Mouse (Mus musculus) liver, postnatal 0 days (tissue): ENCODE results near the gene Gabrd. TPM values are rescaled to one million over a fixed set of nuclear protein-coding genes. Genes with fewer than 3 reads are reported as not detected.
A peak's percentile ranks its signal among the peaks of the same experiment; 100 is the strongest.

Experiments
- ATAC-seq: fragments of 200-750 bp; cut with Nextera tagmentation; 2 replicates; pipeline ENCODE4 v1.8.0; 2017; ENCODE audit warnings: mild to moderate bottlenecking, moderate library complexity
- DNase-seq: peaks from one replicate; pipeline ENCODE4 v3.0.0-alpha.2; 2016
- H3K27ac ChIP-seq: fragments of 300-500 bp; sonication (generic); 2 replicates; pipeline ENCODE4 v1.5.1; 2014; ENCODE audit warnings: antibody characterized with exemption, moderate library complexity, mild to moderate bottlenecking, low read depth
- H3K27me3 ChIP-seq: fragments of 300-500 bp; sonication (generic); 2 replicates; pipeline ENCODE4 v1.6.1; 2014; ENCODE audit warnings: low read length, control low read depth, mixed read lengths; ENCODE audit not compliant: insufficient read depth
- H3K36me3 ChIP-seq: fragments of 300-500 bp; sonication (generic); replicated peaks from 2 replicates; pipeline ENCODE4 v1.6.1; 2014; ENCODE audit warnings: mild to moderate bottlenecking, control low read depth, low read length, moderate library complexity, mixed read lengths; ENCODE audit not compliant: insufficient read depth
- H3K4me1 ChIP-seq: fragments of 300-500 bp; sonication (generic); 2 replicates; pipeline ENCODE4 v1.6.1; 2014; ENCODE audit warnings: antibody characterized with exemption, mild to moderate bottlenecking, control low read depth; ENCODE audit not compliant: insufficient read depth
- H3K4me2 ChIP-seq: fragments of 300-500 bp; sonication (generic); 2 replicates; pipeline ENCODE4 v1.6.1; 2014; ENCODE audit warnings: low read depth, mild to moderate bottlenecking, low read length, moderate library complexity, mixed read lengths
- H3K4me3 ChIP-seq: fragments of 300-500 bp; sonication (generic); 2 replicates; pipeline ENCODE4 v1.5.1; 2014; ENCODE audit warnings: low read depth, low read length
- H3K9ac ChIP-seq: fragments of 300-500 bp; sonication (generic); replicated peaks from 2 replicates; pipeline ENCODE4 v1.6.1; 2014; ENCODE audit warnings: mild to moderate bottlenecking, moderate library complexity
- H3K9me3 ChIP-seq: fragments of 300-500 bp; sonication (generic); 2 replicates; pipeline ENCODE4 v1.6.1; 2016; ENCODE audit warnings: mild to moderate bottlenecking, control low read depth, low read length, mixed read lengths
- CTCF ChIP-seq: sonication (generic); IDR thresholded peaks from 2 replicates; pipeline ENCODE4 v1.5.1; 2016; ENCODE audit warnings: antibody characterized with exemption, low read depth
- EP300 ChIP-seq: IDR thresholded peaks from 2 replicates; pipeline ENCODE4 v1.6.1; 2016; ENCODE audit warnings: antibody characterized with exemption, low read depth, mild to moderate bottlenecking
- WGBS: fragments of 180-500 bp; shearing (Covaris S2); extraction: QIAGEN DNeasy Blood & Tissue Kit; methylation state at CpG from one replicate; pipeline ENCODE4 v1.1.7; 2014; ENCODE audit not compliant: insufficient replicate concordance; 5-methylcytosine and 5-hydroxymethylcytosine counted together
- polyA plus RNA-seq: library from polyadenylated mRNA; unstranded; fragments of >200 nt; fragmentation: Nextera tagmentation; extraction: Ambion mirVana; gene quantifications from 2 replicates; pipeline ENCODE4 v1.2.1, GENCODE M21; 2015

Gene Gabrd
- 0.07 TPM in 1 of 2 replicates, not detected in the other for polyA plus RNA-seq

GRCm38 (mm10) chr4:155397511-155398221, at the start of gene Gabrd:
TSS of gene Gabrd (minus strand) at chr4:155398112.
- H3K4me1 ChIP-seq = peaks cover 3% of the 10 kb centered on the region; the same call in 1 of the 2 replicates
- TF ChIP-seq EP300 (no peak), CTCF (no peak)
- no peaks in the 10 kb centered on the region for H3K9me3 ChIP-seq
- WGBS = 3% methylated on average over 48 of the region's 57 CpGs
- no peak within 1 kb of the TSS for H3K27ac ChIP-seq
- no peaks in the 10 kb centered on the region for H3K36me3 ChIP-seq
- H3K4me3 ChIP-seq = peak within 1 kb of the TSS; percentile 27; the same call in 1 of the 2 replicates
- peak within 1 kb of the TSS; percentile 66 for H3K4me2 ChIP-seq
- ATAC-seq (peak; percentile 66), DNase-seq (peak; percentile 75)
- no peak within 1 kb of the TSS for H3K9ac ChIP-seq
- H3K27me3 ChIP-seq = peaks cover 29% of the 10 kb centered on the region

- WGBS = 52% methylated on average over 3 of the region's 3 CpGs
- H3K4me3 ChIP-seq = no peak overlapping the region
- H3K4me1 ChIP-seq = no peaks in the 10 kb centered on the region
- H3K9me3 ChIP-seq = no peaks in the 10 kb centered on the region
- no peaks in the 10 kb centered on the region for H3K36me3 ChIP-seq
- H3K27ac ChIP-seq = no peak overlapping the region
- no peak overlapping the region for H3K9ac ChIP-seq
- no peak overlapping the region for H3K4me2 ChIP-seq
- no peaks in the 10 kb centered on the region for H3K27me3 ChIP-seq
- ATAC-seq = no peak
- DNase-seq = no peak
- TF ChIP-seq EP300 = no peak
- no peak for TF ChIP-seq CTCF
Measured at GRCm38 (mm10) chr4:155442808-155443207, 44.9 kb upstream of the Gabrd start.

DNA sequence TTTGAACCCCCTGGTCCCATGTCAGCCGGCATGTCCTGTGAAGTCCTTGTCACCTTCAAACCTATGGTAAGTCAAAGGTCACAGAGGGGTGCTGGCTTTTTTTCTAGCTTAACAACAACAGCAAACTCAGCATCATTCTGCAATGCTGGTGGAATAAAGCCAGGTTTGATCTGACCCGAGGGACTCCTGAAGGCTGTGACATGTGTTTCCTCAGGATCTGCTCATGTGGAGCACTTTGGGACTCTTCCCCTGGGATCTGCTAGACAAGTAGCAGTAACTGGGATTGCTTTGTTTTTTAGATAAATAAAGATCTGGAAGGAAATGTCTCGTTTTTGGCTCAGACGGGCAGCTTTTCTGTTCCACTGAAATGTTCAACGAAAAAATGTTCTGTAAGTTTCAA, 36.1 kb upstream of the Gabrd start:
- 59% methylated on average over 5 of the region's 5 CpGs for WGBS
- Histone ChIP-seq H3K9me3 (no peaks in the 10 kb centered on the region), H3K27ac (no peak overlapping the region), H3K4me1 (no peaks in the 10 kb centered on the region), H3K4me3 (no peak overlapping the region), H3K9ac (no peak overlapping the region), H3K36me3 (no peaks in the 10 kb centered on the region), H3K4me2 (no peak overlapping the region), H3K27me3 (no peaks in the 10 kb centered on the region)
- ATAC-seq = no peak
- no peak for DNase-seq
- TF ChIP-seq CTCF = no peak
- TF ChIP-seq EP300 = no peak

- H3K4me1 ChIP-seq = no peaks in the 10 kb centered on the region
- no peak overlapping the region for H3K4me3 ChIP-seq
- H3K36me3 ChIP-seq = no peaks in the 10 kb centered on the region
- DNase-seq (no peak), ATAC-seq (no peak)
- no peak overlapping the region for H3K27ac ChIP-seq
- H3K9ac ChIP-seq = no peak overlapping the region
- H3K27me3 ChIP-seq = no peaks in the 10 kb centered on the region
- H3K9me3 ChIP-seq = no peaks in the 10 kb centered on the region
- H3K4me2 ChIP-seq = no peak overlapping the region
- TF ChIP-seq CTCF (no peak), EP300 (no peak)
- WGBS = 72% methylated on average over 6 of the region's 6 CpGs
Measured at GRCm38 (mm10) chr4:155432358-155432757, 34.4 kb upstream of the Gabrd start.

GRCm38 (mm10) chr4:155429202-155429601, 31.3 kb upstream of the Gabrd start:
- no peaks in the 10 kb centered on the region for H3K4me1 ChIP-seq
- DNase-seq = no peak
- no peak for ATAC-seq

GRCm38 (mm10) chr4:155428442-155428841, 30.5 kb upstream of the Gabrd start:
- Histone ChIP-seq H3K9ac (no peak overlapping the region), H3K4me1 (no peaks in the 10 kb centered on the region), H3K9me3 (no peaks in the 10 kb centered on the region), H3K27ac (no peak overlapping the region), H3K4me3 (no peak overlapping the region), H3K36me3 (no peaks in the 10 kb centered on the region), H3K4me2 (no peak overlapping the region), H3K27me3 (no peaks in the 10 kb centered on the region)
- ATAC-seq (no peak), DNase-seq (no peak)
- TF ChIP-seq CTCF (no peak), EP300 (no peak)

More at GRCm38 (mm10) chr4:155429202-155429601, 31.3 kb upstream of the Gabrd start:
- H3K9ac ChIP-seq = no peak overlapping the region
- H3K4me2 ChIP-seq = no peak overlapping the region
- H3K4me3 ChIP-seq = no peak overlapping the region
- H3K27me3 ChIP-seq = no peaks in the 10 kb centered on the region
- no peaks in the 10 kb centered on the region for H3K36me3 ChIP-seq
- H3K27ac ChIP-seq = no peak overlapping the region
- no peak for TF ChIP-seq EP300
- H3K9me3 ChIP-seq = no peaks in the 10 kb centered on the region
- 77% methylated on average over 3 of the region's 3 CpGs for WGBS
